Mouse (Mus musculus): ENCODE measurements around the gene Prpf6.

- TF ChIP-seq CTCF (IDR thresholded peaks at IDR 0.05; ENCODE audit: low read depth, low read length) (no peak), EP300 (IDR thresholded peaks at IDR 0.05; ENCODE audit: insufficient read depth, low read depth, low read length) (no peak)
Observed at GRCm38 (mm10) chr2:181590471-181590870, 1.2 kb upstream of the Prpf6 start.

Data from ES-Bruce4 (cell line).